Mouse (Mus musculus): Measurements from ENCODE around the gene Ltv1. TPM values are rescaled to one million over a fixed set of nuclear protein-coding genes. Genes with fewer than 3 reads are reported as not detected.
A peak's percentile ranks its signal among the peaks of the same experiment; 100 is the strongest.
"Not testable (repeated sequence)": the region's sequence is repeated elsewhere in the genome, so short reads cannot be mapped to it uniquely, and the experiment has no call there.

Ltv1 gene
- total RNA-seq, 1 experiment from 2014 or later: 63.7 TPM

DNA sequence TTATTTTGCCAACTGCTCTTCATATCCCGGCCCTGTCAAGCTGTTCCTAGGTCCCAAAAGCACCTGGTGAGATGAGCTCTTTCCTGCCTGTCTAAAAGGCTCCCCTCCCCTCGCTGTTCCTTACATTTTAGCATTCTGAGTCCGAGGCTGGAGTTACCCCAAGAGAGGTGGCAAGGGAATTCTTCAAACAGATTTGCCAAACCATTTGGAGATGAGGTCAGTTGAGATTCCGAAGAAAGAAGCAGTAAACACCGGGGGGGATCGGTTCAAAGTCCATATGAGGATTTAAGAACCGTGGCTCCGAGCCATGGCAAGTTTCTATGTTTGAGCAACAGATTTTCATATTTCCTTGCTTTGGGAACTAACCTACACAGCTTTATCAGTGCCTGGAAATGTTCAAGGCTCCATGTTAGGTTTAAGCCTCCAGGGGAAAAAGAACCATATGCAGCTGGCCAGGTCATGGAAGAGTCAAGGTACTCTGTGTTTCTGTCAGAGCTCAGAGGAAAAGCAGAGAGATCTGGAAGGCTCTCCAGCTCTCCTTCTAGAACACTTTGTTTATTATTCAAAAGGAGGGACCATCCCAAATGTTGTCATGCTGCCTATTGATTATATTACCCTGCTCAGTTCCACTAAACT, 4.0 kb upstream of the Ltv1 start:
- ATAC-seq (replicated peaks; ENCODE audit: low read depth, poor library complexity, severe bottlenecking): no peak

DNA sequence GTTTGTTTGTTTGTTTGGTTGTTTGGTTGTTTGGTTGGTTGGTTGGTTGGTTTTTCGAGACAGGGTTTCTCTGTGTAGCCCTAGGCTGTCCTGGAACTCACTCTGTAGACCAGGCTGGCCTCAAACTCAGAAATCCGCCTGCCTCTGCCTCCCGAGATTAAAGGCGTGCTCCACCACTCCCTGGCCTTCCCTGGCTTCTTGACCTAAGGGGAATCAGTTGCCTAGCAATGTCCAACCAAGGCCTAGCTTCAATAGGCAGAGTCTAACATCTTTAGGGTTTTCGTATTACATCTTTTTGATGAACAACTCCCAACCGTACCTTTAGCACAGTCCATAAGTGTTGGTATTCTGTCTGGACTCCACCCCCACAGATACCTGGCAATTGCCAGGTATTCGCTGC, 528 bp upstream of the Ltv1 start:
- not testable (repeated sequence) for ATAC-seq (replicated peaks; ENCODE audit: low read depth, poor library complexity, severe bottlenecking)

DNA sequence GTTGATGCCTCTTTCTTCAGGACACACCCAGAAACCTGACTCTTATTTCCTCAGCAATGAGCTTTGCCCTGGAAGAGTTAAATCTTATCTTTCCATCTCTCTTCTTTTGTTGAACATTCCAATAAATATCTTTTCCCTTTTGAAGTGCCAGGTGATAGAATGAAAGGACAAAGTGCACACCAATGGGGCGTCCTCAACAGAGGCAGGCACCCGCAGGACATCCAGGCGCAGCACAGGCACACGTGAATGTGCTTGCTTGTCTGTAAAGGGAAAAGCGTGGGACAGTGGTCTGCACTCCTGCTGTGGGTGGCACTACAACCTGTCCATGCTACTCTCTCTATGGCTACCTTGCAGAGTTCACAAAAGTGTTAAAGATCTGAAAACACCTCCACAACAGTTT, 3.1 kb downstream of the Ltv1 start:
- no peak for ATAC-seq (replicated peaks; ENCODE audit: low read depth, poor library complexity, severe bottlenecking)

DNA sequence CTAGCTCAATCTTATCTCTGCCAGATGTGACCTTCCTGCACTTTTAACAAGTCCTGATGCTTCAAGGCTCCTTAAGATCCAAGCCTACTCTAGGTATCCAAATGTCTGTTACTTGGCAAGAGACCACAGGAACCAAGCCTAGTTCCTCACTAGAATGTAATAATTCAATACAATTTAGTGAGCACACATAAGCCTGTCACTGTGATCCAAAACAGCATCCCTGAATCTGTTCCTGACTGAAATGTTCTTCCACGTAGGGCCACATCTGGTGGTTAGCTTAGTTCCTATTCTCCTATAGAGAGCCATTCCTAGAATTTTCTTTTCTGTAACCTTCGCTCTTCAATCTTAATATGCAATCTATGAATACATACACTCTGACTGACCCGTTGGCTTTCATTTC, 6.2 kb downstream of the Ltv1 start:
- no peak for ATAC-seq (replicated peaks; ENCODE audit: low read depth, poor library complexity, severe bottlenecking)

DNA sequence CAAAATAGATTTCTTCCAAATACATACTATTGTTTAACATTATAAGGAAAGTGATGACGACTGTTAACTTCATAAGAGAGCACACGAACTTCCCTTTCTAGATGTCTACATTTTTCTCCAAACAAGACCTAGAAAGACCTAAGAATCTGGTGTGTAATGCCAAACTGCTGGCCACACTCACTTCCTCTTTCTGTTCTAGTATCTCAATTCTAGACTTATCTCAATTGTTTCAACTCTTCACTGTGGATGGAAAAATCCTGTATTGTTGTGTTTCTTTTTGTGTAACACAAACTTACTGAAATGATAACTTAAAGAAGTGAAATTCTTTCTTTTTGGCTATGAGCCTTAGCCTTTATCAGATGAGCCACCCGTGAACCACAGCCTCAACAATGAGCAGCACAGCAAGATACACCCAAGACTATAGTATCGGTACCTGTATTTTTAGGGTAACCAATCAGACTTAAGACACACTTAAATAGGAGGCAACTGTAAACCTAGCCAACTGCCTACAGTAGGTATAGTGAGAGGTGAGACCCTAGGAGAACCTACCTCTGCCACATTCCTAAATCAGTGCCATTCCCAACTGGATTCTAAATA, 8.7 kb downstream of the Ltv1 start:
- ATAC-seq (replicated peaks; ENCODE audit: low read depth, poor library complexity, severe bottlenecking): peak; percentile 80

- ATAC-seq (replicated peaks; ENCODE audit: low read depth, poor library complexity, severe bottlenecking): no peak
Observed at GRCm38 (mm10) chr10:13180211-13180610, 12.8 kb downstream of the Ltv1 start.

- ATAC-seq (replicated peaks; ENCODE audit: low read depth, poor library complexity, severe bottlenecking): no peak
Observed at GRCm38 (mm10) chr10:13177973-13178624, 14.9 kb downstream of the Ltv1 start, which contains the start of gene Zc2hc1b. TSS of gene Zc2hc1b (minus strand) at chr10:13178023.

DNA sequence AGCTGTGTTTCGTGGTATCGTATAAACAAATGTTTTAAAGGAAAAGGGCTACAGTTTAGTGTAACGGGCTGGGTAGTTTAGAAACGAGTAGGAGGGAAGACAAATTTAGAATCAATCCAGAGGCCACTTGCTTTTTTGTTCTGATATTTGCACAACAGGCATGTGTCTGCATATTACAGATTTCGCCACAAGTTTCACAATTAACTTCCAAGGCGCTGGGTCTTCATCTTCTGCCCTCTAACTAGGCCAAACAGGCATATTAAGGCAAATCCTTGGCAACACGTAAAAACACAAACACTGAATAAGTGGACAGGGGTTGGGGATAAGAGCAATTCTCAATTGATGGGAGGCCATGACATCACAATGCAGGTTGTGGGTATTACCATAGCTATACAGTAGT, 17.1 kb downstream of the Ltv1 start:
- no peak for ATAC-seq (replicated peaks; ENCODE audit: low read depth, poor library complexity, severe bottlenecking)

- peak; percentile 68 for ATAC-seq (replicated peaks; ENCODE audit: low read depth, poor library complexity, severe bottlenecking)
Observed at GRCm38 (mm10) chr10:13172798-13173221, 20.2 kb downstream of the Ltv1 start.

DNA sequence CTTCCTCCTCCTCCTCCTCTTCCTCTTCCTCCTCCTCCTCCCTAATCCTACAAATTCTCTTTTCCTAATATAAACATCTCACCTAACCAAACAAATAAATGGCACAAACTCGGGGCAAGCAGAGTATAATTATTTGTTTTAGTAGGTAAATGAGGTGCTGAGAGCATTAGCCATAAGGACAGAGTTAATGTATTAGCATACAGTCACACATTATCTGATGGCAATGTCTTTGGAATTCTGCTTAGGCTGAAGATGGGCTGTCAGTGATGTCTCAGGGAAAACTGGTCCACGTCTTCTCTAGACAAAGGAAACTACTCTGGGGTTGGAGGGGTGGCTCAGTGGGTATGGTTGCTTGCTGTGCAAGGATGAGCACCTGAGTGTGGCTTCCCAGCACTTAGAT, 21.5 kb downstream of the Ltv1 start:
- no peak for ATAC-seq (replicated peaks; ENCODE audit: low read depth, poor library complexity, severe bottlenecking)

DNA sequence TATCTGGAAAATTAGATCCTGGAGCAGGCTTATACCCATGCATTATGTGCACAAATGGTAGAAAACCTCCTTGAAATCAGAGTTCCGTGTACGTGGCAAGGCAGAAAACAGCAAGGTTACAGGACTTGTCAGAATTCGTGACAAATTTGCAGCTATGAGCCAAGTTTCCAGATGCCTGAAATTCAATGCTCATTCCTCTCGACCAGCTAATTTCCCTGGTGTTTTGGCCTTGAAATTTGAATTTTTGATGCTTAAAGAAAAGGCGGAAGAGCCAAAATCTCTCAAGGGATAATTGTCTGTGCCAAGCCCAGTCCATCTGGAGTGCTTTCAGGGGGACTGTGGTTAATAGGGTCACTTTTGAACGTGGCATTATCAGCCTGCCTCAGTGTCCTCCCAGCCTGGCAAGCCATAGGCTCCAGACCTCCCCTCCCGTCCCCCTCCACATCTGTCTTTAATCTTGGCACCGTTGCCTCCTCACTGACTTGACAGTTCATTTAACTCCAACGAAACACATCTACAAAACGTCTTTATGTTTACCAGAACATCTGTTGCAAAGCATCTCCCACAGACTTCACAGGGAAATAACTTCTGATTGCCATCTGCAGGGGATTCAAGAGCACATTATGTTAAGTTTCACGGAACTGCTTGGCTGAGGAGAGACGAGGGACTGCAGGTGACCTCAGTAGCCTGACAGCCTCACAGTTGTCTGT, 22.1 kb downstream of the Ltv1 start:
- no peak for ATAC-seq (replicated peaks; ENCODE audit: low read depth, poor library complexity, severe bottlenecking)

- ATAC-seq (replicated peaks; ENCODE audit: low read depth, poor library complexity, severe bottlenecking): no peak
Observed at GRCm38 (mm10) chr10:13168461-13168860, 24.5 kb downstream of the Ltv1 start.

- ATAC-seq (replicated peaks; ENCODE audit: low read depth, poor library complexity, severe bottlenecking): no peak
Observed at GRCm38 (mm10) chr10:13162031-13162430, 30.9 kb downstream of the Ltv1 start.

GRCm38 (mm10) chr10:13160913-13161312, 32.1 kb downstream of the Ltv1 start:
- ATAC-seq (replicated peaks; ENCODE audit: low read depth, poor library complexity, severe bottlenecking): no peak

- no peak for ATAC-seq (replicated peaks; ENCODE audit: low read depth, poor library complexity, severe bottlenecking)
Observed at GRCm38 (mm10) chr10:13155377-13155776, 37.6 kb downstream of the Ltv1 start.

DNA sequence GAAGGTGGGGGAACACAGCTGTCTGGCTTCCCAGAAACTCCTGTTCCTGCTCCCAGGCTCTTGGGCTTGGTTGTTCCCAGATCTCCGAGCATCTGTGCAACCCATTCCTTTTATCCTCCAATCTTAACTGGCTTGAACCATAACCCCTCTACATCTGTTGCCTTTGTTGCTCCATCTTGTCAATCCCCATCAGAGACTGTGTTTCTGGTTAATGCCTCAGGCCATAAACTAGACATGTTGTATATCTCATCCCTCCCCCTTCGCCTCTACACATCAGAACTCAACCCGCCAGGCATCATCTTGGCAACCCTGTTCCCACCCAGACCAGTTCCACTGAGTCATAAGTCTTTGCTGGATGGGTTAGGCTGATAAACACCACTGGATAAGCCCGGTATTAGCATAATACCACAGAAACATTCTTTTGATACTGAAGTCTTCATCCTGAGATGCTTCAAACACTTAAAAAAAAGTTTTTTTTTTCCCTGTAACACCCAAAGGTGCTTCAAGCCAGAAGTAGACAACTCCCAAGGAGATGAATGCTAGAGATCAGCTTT, 40.1 kb downstream of the Ltv1 start:
- no peak for ATAC-seq (replicated peaks; ENCODE audit: low read depth, poor library complexity, severe bottlenecking)

GRCm38 (mm10) chr10:13151353-13151752, 41.6 kb downstream of the Ltv1 start:
- ATAC-seq (replicated peaks; ENCODE audit: low read depth, poor library complexity, severe bottlenecking): no peak

GRCm38 (mm10) chr10:13150435-13150834, 42.5 kb downstream of the Ltv1 start:
- no peak for ATAC-seq (replicated peaks; ENCODE audit: low read depth, poor library complexity, severe bottlenecking)

DNA sequence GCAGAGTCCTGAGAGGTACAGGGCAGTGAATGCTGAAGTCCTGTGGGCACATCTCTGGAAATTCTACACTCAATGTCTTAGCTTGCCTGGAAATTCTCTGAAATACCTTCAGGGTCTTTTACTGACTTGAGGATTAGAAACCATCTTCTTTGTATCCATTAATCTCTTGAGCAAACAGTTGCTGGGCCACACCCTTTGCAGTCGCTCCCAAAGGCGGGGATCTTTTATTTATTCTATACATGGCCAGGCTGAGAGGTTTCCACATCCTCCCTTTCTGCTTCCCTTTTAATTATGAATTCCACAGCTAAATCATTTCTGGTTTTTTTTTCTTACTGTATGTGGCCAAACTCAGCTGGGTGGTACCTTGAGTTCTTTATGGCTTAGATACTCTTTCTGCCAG, 52.5 kb downstream of the Ltv1 start:
- ATAC-seq (replicated peaks; ENCODE audit: low read depth, poor library complexity, severe bottlenecking): no peak

GRCm38 (mm10) chr10:13137906-13138305, 55.1 kb downstream of the Ltv1 start:
- ATAC-seq (replicated peaks; ENCODE audit: low read depth, poor library complexity, severe bottlenecking): no peak

GRCm38 (mm10) chr10:13135751-13136150, 57.2 kb downstream of the Ltv1 start:
- ATAC-seq (replicated peaks; ENCODE audit: low read depth, poor library complexity, severe bottlenecking): no peak
